Mouse (Mus musculus): ENCODE results near the gene Fgd6.

- TF ChIP-seq GATA1 (IDR thresholded peaks at IDR 0.05; ENCODE audit: low read length) (no peak), TAL1 (IDR thresholded peaks at IDR 0.05; ENCODE audit: low read length) (no peak)
These were observed 50.5 kb downstream of the Fgd6 start for GRCm38 (mm10) chr10:94086315-94086714.
